Comparison of ENCODE assay signal across 26 mouse cellular contexts in the genomic region with DNA sequence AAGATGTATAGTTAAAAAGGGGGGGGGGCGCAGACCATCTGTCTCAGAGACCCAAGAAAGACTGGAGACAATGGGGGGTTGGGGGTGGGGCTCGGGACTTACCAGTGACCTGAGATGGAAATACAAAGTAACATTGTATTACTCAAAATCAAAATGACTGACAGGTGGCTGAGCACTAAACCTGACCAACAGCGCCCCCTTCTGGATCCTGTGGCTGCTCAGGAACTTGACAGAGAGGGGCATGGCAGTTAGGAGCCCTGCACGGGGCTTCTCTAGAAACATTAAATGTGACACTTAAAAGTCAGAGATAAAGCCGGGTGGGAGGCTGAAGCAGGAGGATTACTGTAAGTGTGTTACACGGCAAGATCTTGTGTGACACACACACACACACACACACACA. TPM values are rescaled to one million over a fixed set of nuclear protein-coding genes. Genes with fewer than 3 reads are reported as not detected.
DNase-seq lines count a peak whose midpoint lies in the region; ATAC-seq and TF ChIP-seq lines count a peak whose summit lies in the region.
"Had no signal": no experiment of that assay in that cellular context is flagged by ENCODE, and none has a peak within 500 bp of the region (broad histone marks: within the 10 kb centered on the region; RNA-seq: fewer than 3 reads in every experiment).

No protein-coding gene starts in this region.

- H3K9ac ChIP-seq in limb, embryonic 11.5 days (ENCODE audit: low read length), result no peak overlapping the region
- H3K9ac ChIP-seq in CH12.LX (ENCODE audit: insufficient read depth, low read depth) (no peak overlapping the region), ES-Bruce4 (ENCODE audit: low read depth, poor library complexity, severe bottlenecking) (no peak overlapping the region)
- H3K9ac ChIP-seq: forebrain, embryonic 12.5 days; hindbrain, embryonic 13.5 days; liver, embryonic 13.5 days had no signal

- H3K27ac ChIP-seq in limb, embryonic 11.5 days (replicated peaks; ENCODE audit: low read depth, low read length), result no peak overlapping the region
- no peak overlapping the region for H3K27ac ChIP-seq in limb, embryonic 10.5 days
- no peak overlapping the region for H3K27ac ChIP-seq in CH12.LX (ENCODE audit: insufficient read depth, low read depth)
- no peak overlapping the region for H3K27ac ChIP-seq in ES-Bruce4 (ENCODE audit: insufficient read depth, low read length)
- H3K27ac ChIP-seq in bone marrow macrophage, adult 2 months (ENCODE audit: insufficient read depth, low read depth, low read length), result no peak overlapping the region
- H3K27ac ChIP-seq: forebrain, embryonic 12.5 days; hindbrain, embryonic 13.5 days; liver, embryonic 13.5 days had no signal

- peaks cover 9% of the 10 kb centered on the region for H3K4me1 ChIP-seq in limb, embryonic 11.5 days (ENCODE audit: control insufficient read depth, insufficient read depth, low read length)
- H3K4me1 ChIP-seq in limb, embryonic 10.5 days, result peaks cover 24% of the 10 kb centered on the region
- no peaks in the 10 kb centered on the region for H3K4me1 ChIP-seq in CH12.LX (ENCODE audit: control insufficient read depth in 1 of 2, insufficient read depth in 2 of 2)
- no peaks in the 10 kb centered on the region for H3K4me1 ChIP-seq in ES-Bruce4 (ENCODE audit: control insufficient read depth, insufficient read depth, low read length)
- H3K4me1 ChIP-seq in bone marrow macrophage, adult 2 months (ENCODE audit: control insufficient read depth, insufficient read depth, low read length), result no peaks in the 10 kb centered on the region
- H3K4me1 ChIP-seq: liver, embryonic 13.5 days; megakaryocyte, embryonic 14.5 days had no signal

- no peak for ATAC-seq in limb, embryonic 11.5 days (ENCODE audit: insufficient number of reproducible peaks, low FRiP score, low TSS enrichment, low read depth)
- ATAC-seq: CD4-positive, CD25-positive, alpha-beta regulatory T cell, adult 4 months; intestine, embryonic 16.5 days; midbrain, embryonic 16.5 days had no signal

- in situ Hi-C loops in CH12.LX (cut with MboI; ENCODE audit: low pct_ligation_motif_present, low pct_unique_long_range_greater_than_20kb, low sequenced_read_pairs), result no loop called here

- no peaks in the 10 kb centered on the region for H3K79me2 ChIP-seq in CH12.LX (replicated peaks; ENCODE audit: control insufficient read depth, extremely low read depth, insufficient read depth, poor library complexity, severe bottlenecking)

- H3K4me2 ChIP-seq in limb, embryonic 11.5 days (ENCODE audit: low read depth, severe bottlenecking), result no peak overlapping the region
- no peak overlapping the region for H3K4me2 ChIP-seq in CH12.LX (ENCODE audit: insufficient read depth, low read depth, poor library complexity, severe bottlenecking)
- H3K4me2 ChIP-seq: forebrain, embryonic 12.5 days; hindbrain, embryonic 13.5 days; liver, embryonic 13.5 days had no signal

- dilution Hi-C loops in CH12.LX (cut with MboI; ENCODE audit: extremely low pct_ligation_motif_present, extremely low pct_unique_long_range_greater_than_20kb, low sequenced_read_pairs), result no loop called here

- TF ChIP-seq POLR2A in CH12.LX (IDR thresholded peaks at IDR 0.05; ENCODE audit: low read depth, low read length), result no peak
- TF ChIP-seq POLR2A in ES-Bruce4 (IDR thresholded peaks at IDR 0.05; ENCODE audit: insufficient read depth, low read length), result no peak
- no peak for TF ChIP-seq POLR2A in bone marrow macrophage, adult 2 months (IDR thresholded peaks at IDR 0.05; ENCODE audit: borderline replicate concordance, low read depth, low read length)

- TF ChIP-seq EP300 in CH12.LX (IDR thresholded peaks at IDR 0.05; ENCODE audit: low read length) (no peak), ES-Bruce4 (IDR thresholded peaks at IDR 0.05; ENCODE audit: insufficient read depth, low read depth, low read length) (no peak)

- H3K27me3 ChIP-seq in limb, embryonic 11.5 days (ENCODE audit: control insufficient read depth, insufficient read depth, low read length), result no peaks in the 10 kb centered on the region
- H3K27me3 ChIP-seq in limb, embryonic 10.5 days (ENCODE audit: low read depth, poor library complexity, severe bottlenecking), result peaks cover 14% of the 10 kb centered on the region; the same call in 1 of the 2 replicates
- H3K27me3 ChIP-seq in CH12.LX (replicated peaks) (peaks cover 94% of the 10 kb centered on the region), ES-Bruce4 (ENCODE audit: control insufficient read depth, insufficient read depth, low read length, poor library complexity, severe bottlenecking) (no peaks in the 10 kb centered on the region)
- H3K27me3 ChIP-seq: liver, embryonic 13.5 days had no signal

- no peaks in the 10 kb centered on the region for H3K9me3 ChIP-seq in limb, embryonic 11.5 days (ENCODE audit: control insufficient read depth, low read length)
- no peaks in the 10 kb centered on the region for H3K9me3 ChIP-seq in limb, embryonic 10.5 days (replicated peaks)
- peaks cover 6% of the 10 kb centered on the region for H3K9me3 ChIP-seq in CH12.LX (replicated peaks; ENCODE audit: low read length)
- no peaks in the 10 kb centered on the region for H3K9me3 ChIP-seq in ES-Bruce4 (replicated peaks; ENCODE audit: control insufficient read depth, insufficient read depth, low read length, poor library complexity, severe bottlenecking)
- H3K9me3 ChIP-seq: forebrain, embryonic 12.5 days; hindbrain, embryonic 13.5 days; liver, embryonic 13.5 days had no signal

- no peak overlapping the region for H3K4me3 ChIP-seq in limb, embryonic 11.5 days (ENCODE audit: low read depth, low read length)
- H3K4me3 ChIP-seq in limb, embryonic 10.5 days, result no peak overlapping the region
- H3K4me3 ChIP-seq in CH12.LX (replicated peaks in 1 of 3; ENCODE audit: low read depth in 2 of 3, low read length in 2 of 3, poor library complexity in 1 of 3) (no peak overlapping the region), ES-Bruce4 (ENCODE audit: low read depth, low read length) (no peak overlapping the region)
- no peak overlapping the region for H3K4me3 ChIP-seq in bone marrow macrophage, adult 2 months (ENCODE audit: insufficient read depth, low read length)
- H3K4me3 ChIP-seq: forebrain, embryonic 12.5 days; hindbrain, embryonic 13.5 days; liver, embryonic 13.5 days; megakaryocyte, embryonic 14.5 days had no signal

- H3K36me3 ChIP-seq in limb, embryonic 11.5 days (ENCODE audit: control insufficient read depth, insufficient read depth, low read length), result no peaks in the 10 kb centered on the region
- no peaks in the 10 kb centered on the region for H3K36me3 ChIP-seq in limb, embryonic 10.5 days
- no peaks in the 10 kb centered on the region for H3K36me3 ChIP-seq in CH12.LX (replicated peaks in 1 of 2; ENCODE audit: control insufficient read depth in 1 of 2, insufficient read depth in 1 of 2, low read length in 1 of 2)
- no peaks in the 10 kb centered on the region for H3K36me3 ChIP-seq in ES-Bruce4 (ENCODE audit: control insufficient read depth, insufficient read depth, low read length, poor library complexity, severe bottlenecking)
- H3K36me3 ChIP-seq: forebrain, embryonic 12.5 days; hindbrain, embryonic 13.5 days; liver, embryonic 13.5 days had no signal

- peak in 1 of 2 experiments; percentile 36; a peak in 2 of 4 replicates for TF ChIP-seq CTCF in CH12.LX (conservative IDR thresholded peaks at IDR 0.05 in 1 of 2, IDR thresholded peaks at IDR 0.05 in 1 of 2; ENCODE audit: low read depth in 2 of 2, low read length in 2 of 2)
- TF ChIP-seq CTCF in ES-Bruce4 (IDR thresholded peaks at IDR 0.05; ENCODE audit: low read depth, low read length), result peak; percentile 66
- 0 out of 2 replicates have a peak, but pooled peaks have one; percentile 30 for TF ChIP-seq CTCF in bone marrow macrophage, adult 2 months (IDR thresholded peaks at IDR 0.05; ENCODE audit: low read depth, low read length)

- TF ChIP-seq RAD21 in CH12.LX (IDR thresholded peaks at IDR 0.05; ENCODE audit: low read depth, low read length), result no peak

- WGBS in limb, embryonic 11.5 days, result 64% methylated on average over 6 of the region's 6 CpGs
- 65% methylated on average over 6 of the region's 6 CpGs for WGBS in limb, embryonic 10.5 days

- DNase-seq in limb, embryonic 11.5 days (ENCODE audit: low spot score), result peak; percentile 48
- no peak for DNase-seq in limb, embryonic 10.5 days (ENCODE audit: low spot score)
- peak; percentile 21 for DNase-seq in CH12.LX (ENCODE audit: extremely low read depth)
- no peak for DNase-seq in frontal cortex, postnatal 14 days (ENCODE audit: low spot score in 2 of 2)
- DNase-seq in yolk sac, embryonic 10.5 days (ENCODE audit: low spot score), result no peak
- DNase-seq: embryo, embryonic 11 days; gastrocnemius, postnatal 25 days; kidney, postnatal 14 days; liver, embryonic 13.5 days; lung, postnatal 14 days; right cerebral cortex, postnatal 25 days; thymus, postnatal 25 days had no signal

TF ChIP-seq in CH12.LX, 34 proteins besides CTCF, POLR2A, EP300 and RAD21:
- no peak for TF ChIP-seq CHD2 (IDR thresholded peaks at IDR 0.05; ENCODE audit: low read length)

RNA-seq across cellular contexts. Expression of gene Gsc, which starts 13.8 kb away (rescaled TPM):
- 24.4 and 33.2 TPM in 2 replicates for polyA plus RNA-seq in limb, embryonic 11.5 days (2014; fragmentation: Nextera tagmentation; extraction: Ambion mirVana)
- 20.1 and 34.2 TPM in 2 replicates for polyA plus RNA-seq in limb, embryonic 10.5 days (2016; fragmentation: Nextera tagmentation; extraction: Ambion mirVana)
- total RNA-seq in CH12.LX (2012; rRNA removed) (not detected in 2 replicates), CH12.LX (2014; rRNA removed) (not detected in 2 replicates)
- polyA plus RNA-seq in CH12.LX (2012; ENCODE audit: insufficient read length, low read depth) (not detected in 2 replicates), ES-Bruce4 (2011; ENCODE audit: insufficient read depth, insufficient read length, low read depth, missing spikeins) (0.63 TPM in 1 of 2 replicates, not detected in the other)
- not detected in 2 replicates for polyA plus RNA-seq in bone marrow macrophage, adult 2 months (2012; ENCODE audit: insufficient read depth, insufficient read length, missing spikeins)
- total RNA-seq: adrenal gland, adult 18-20 months; layer of hippocampus, postnatal 10 days; left cerebral cortex, postnatal 14 days had no signal
- polyA plus RNA-seq: CD4-positive, CD25-positive, alpha-beta regulatory T cell, adult 4 months; frontal cortex, adult 2 months; heart, postnatal 0 days; hindbrain, embryonic 13.5 days had no signal

RNA-seq across cellular contexts. Expression of gene Serpina3n, which starts 52.8 kb away (rescaled TPM):
- polyA plus RNA-seq in limb, embryonic 11.5 days (2014; fragmentation: Nextera tagmentation; extraction: Ambion mirVana), result not detected in 2 replicates
- polyA plus RNA-seq in limb, embryonic 10.5 days (2016; fragmentation: Nextera tagmentation; extraction: Ambion mirVana), result not detected in 2 replicates
- not detected in 2 replicates for total RNA-seq in CH12.LX (2012; rRNA removed)
- total RNA-seq in CH12.LX (2014; rRNA removed), result not detected in 2 replicates
- polyA plus RNA-seq in CH12.LX (2012; ENCODE audit: insufficient read length, low read depth), result not detected in 2 replicates
- 0.94 and 0.99 TPM in 2 replicates for polyA plus RNA-seq in ES-Bruce4 (2011; ENCODE audit: insufficient read depth, insufficient read length, low read depth, missing spikeins)
- polyA plus RNA-seq in bone marrow macrophage, adult 2 months (2012; ENCODE audit: insufficient read depth, insufficient read length, missing spikeins), result not detected in 2 replicates
- polyA plus RNA-seq: CD4-positive, CD25-positive, alpha-beta regulatory T cell, adult 4 months; forebrain, embryonic 12.5 days; neural tube, embryonic 11.5 days had no signal

Comparison
In these comparisons a context has a peak if more than half of its experiments do, and no peak if none do; other contexts are left out.
1. DNase-seq: peak in limb, embryonic 11.5 days (single experiment) and CH12.LX (single experiment); none in limb, embryonic 10.5 days (single experiment), frontal cortex, postnatal 14 days (0 of 2) and yolk sac, embryonic 10.5 days (single experiment).
2. RNA of gene Gsc, which starts 13.8 kb away (polyA plus RNA-seq): 20.1 to 34.2 TPM in limb, embryonic 10.5 days and 24.4 to 33.2 TPM in limb, embryonic 11.5 days; 0.63 TPM in ES-Bruce4, not detected in CH12.LX and not detected in bone marrow macrophage, adult 2 months; every median in the first group is over 10 times any median in the second.